Mouse (Mus musculus): ENCODE results near the gene Art1. TPM values are rescaled to one million over a fixed set of nuclear protein-coding genes. Genes with fewer than 3 reads are reported as not detected.

The Art1 gene
- total RNA-seq, 2 experiments from 2014 or later: not detected

DNA sequence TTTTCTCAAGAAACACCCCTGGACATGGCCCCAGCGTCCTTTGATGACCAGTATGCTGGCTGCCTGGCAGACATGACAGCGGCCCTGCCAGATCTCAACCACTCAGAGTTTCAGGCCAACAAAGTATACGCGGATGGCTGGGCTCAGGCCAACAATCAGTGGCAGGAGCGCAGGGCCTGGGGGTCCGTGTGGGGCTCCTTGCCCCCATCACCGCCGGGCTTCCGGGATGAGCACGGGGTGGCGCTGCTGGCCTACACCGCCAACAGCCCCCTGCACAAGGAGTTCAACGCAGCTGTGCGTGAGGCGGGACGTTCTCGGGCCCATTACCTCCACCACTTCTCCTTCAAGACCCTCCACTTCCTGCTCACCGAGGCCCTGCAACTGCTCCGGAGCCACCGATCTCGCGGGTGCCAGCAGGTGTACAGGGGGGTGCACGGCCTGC, 5.2 kb downstream of the Art1 start:
- 0 out of 2 replicates have a peak, but pooled peaks have one; percentile 18 for ATAC-seq (ENCODE audit: poor library complexity, severe bottlenecking)

DNA sequence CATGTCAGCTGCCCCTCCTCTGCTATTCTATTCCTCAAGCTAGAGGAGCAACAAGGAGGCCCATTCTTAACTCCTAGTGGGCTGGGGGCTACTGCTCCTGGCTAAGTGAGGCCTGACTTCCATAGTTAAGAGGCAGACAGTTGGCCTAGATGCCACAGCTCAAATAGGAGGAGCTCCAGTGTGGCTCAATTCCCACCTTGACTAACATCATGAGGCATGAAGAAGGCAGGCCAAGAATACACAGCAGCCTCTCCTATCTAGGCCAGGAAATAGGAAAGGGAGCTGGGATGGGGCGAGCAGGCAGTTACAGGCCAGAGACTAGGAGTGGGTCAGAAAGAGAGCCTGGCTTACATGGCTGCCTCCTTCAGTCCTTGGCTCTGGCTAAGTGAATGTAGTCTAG, 6.7 kb downstream of the Art1 start:
- ATAC-seq (ENCODE audit: poor library complexity, severe bottlenecking): no peak

DNA sequence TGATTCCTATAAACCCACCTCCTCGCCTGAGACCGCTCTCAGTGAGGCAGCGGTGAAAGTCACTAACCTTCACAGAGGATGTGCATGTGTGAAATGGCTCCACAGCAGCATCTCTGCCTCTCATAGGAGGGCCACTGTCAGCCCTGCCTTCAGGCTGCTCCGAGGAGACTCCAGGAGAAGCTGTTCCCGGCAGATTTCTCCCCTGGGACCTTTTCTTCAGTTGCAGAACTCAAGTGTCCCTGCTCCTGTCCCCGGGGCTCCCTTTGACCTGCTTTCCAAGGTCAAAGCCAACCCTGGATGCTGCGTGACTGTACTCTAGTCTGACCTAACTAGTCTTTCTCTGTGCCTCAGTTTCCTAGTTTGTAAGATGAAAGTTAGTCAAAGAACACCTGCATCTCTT, 7.6 kb downstream of the Art1 start, which contains the start of gene Art5:
Gene Art5 (minus strand): TSS at position 319 of the 400 bp plus-strand sequence.
- no peak for ATAC-seq (ENCODE audit: poor library complexity, severe bottlenecking)

DNA sequence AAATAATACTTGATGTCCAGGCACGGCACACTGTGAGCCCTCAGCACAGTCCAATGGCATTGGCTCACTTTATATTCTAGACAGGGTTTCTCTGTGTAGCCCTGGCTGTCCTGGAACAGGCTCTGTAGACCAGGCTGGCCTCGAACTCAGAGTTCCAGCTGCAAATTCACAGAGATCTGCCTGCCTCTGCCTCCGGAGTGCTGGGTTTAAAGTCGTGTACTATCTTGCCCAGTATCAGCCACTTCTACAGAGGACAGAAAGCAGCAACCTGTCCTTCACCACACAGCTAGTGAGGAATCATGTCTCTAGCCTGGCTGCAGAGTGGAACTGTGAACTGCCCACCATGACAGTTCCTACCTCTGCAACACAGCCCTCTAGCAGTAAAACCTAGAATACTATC, 8.2 kb downstream of the Art1 start:
- no peak for ATAC-seq (ENCODE audit: poor library complexity, severe bottlenecking)

- ATAC-seq (ENCODE audit: poor library complexity, severe bottlenecking): no peak
Measured at GRCm38 (mm10) chr7:102113151-102113729, 11.7 kb downstream of the Art1 start.

GRCm38 (mm10) chr7:102116579-102117331, 15.2 kb downstream of the Art1 start, which contains the start of gene Chrna10:
TSS of gene Chrna10 (minus strand) at chr7:102116828.
- ATAC-seq (ENCODE audit: poor library complexity, severe bottlenecking): no peak

- ATAC-seq (ENCODE audit: poor library complexity, severe bottlenecking): no peak
Measured at GRCm38 (mm10) chr7:102117382-102117781, 15.8 kb downstream of the Art1 start.

DNA sequence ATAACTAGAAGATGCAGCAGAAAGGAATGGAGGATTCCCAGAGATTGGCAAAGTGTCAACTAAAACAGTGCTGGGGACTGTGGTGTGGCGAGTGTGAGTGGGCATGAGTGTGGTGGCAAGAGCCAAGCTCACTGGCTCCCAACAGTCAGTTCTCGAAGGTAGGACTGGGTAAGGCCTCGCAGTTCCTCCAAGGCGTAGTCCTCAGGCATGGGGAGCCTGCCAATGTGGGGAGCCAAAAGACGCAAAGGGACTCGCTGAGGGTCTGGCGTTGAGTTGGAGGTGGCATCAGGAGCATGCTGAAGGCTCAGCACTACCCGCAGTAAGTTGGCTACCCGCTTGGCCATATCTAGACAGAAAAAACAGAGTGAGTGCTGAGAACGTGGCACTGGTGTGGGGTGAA, 18.8 kb downstream of the Art1 start:
- ATAC-seq (ENCODE audit: poor library complexity, severe bottlenecking): no peak

- ATAC-seq (ENCODE audit: poor library complexity, severe bottlenecking): no peak
Measured at GRCm38 (mm10) chr7:102132395-102132794, 30.9 kb downstream of the Art1 start.

DNA sequence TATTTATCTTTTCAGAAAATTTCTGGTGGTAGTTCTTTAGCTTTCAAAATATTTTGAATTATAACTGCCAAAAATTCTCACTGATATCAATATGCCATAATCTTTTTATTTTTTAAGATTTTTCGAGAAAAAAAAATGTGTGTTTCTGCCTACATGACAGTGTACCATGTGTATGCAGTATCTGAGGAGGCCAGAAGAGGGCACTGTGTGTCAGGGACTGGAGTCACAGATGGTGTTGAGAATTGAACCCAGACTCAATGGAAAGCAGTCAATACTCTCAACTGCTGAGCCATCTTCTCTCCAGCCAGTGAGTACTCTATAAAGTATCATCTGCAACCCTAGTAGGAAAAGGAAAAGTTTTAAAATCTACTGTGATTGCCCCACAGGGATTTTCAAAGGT, 35.9 kb downstream of the Art1 start:
- ATAC-seq (ENCODE audit: poor library complexity, severe bottlenecking): peak; percentile 62; the same call in 1 of the 2 replicates

GRCm38 (mm10) chr7:102137898-102138297, 36.4 kb downstream of the Art1 start:
- ATAC-seq (ENCODE audit: poor library complexity, severe bottlenecking): no peak

DNA sequence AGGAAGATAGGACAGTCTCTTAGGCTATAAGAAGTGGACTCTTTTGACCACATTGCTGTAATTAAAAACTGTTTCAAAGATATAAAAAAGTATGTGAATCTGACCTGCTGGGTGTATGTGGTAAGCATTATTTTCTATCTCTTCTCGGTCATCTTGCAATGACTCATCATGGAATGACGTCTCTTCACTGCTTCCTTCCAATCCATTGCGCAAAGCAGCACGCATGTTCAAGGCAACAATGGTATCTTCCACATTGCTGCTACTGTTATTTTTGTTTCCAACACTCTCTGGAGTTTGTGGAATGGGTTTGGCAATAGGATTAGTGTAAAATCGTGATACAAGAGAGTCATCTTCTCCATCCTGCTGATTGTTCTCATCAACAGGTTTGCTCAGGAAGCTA, 52.1 kb downstream of the Art1 start:
- ATAC-seq (ENCODE audit: poor library complexity, severe bottlenecking): no peak

Other genes starting within 250 kb of the Art1 start
- gene Folr2, start 244.5 kb upstream of the Art1 start, total RNA-seq (2015): 0.96 TPM in 1 of 2 replicates, not detected in the other
- not detected in 2 replicates for gene Folr2, start 244.5 kb upstream of the Art1 start, total RNA-seq (2017)
- 57.1 and 70.8 TPM in 2 replicates for gene Anapc15, start 238.0 kb upstream of the Art1 start, total RNA-seq (2015)
- gene Anapc15, start 238.0 kb upstream of the Art1 start, total RNA-seq (2017): 69.3 and 94.9 TPM in 2 replicates
- gene Folr1, start 231.0 kb upstream of the Art1 start, total RNA-seq (2015): 0.62 TPM in 1 of 2 replicates, not detected in the other
- 0.62 TPM in 1 of 2 replicates, not detected in the other for gene Folr1, start 231.0 kb upstream of the Art1 start, total RNA-seq (2017)
- 137 and 160 TPM in 2 replicates for gene Lamtor1, start 195.8 kb upstream of the Art1 start, total RNA-seq (2015)
- 127 and 128 TPM in 2 replicates for gene Lamtor1, start 195.8 kb upstream of the Art1 start, total RNA-seq (2017)
- 0.11 TPM in 1 of 2 replicates, not detected in the other for gene Tomt, start 195.4 kb upstream of the Art1 start, total RNA-seq (2015)
- 0.07 TPM in 1 of 2 replicates, not detected in the other for gene Tomt, start 195.4 kb upstream of the Art1 start, total RNA-seq (2017)
- 0.82 and 1.1 TPM in 2 replicates for gene Lrrc51, start 167.8 kb upstream of the Art1 start, total RNA-seq (2015)
- 0.70 TPM in 1 of 2 replicates, not detected in the other for gene Lrrc51, start 167.8 kb upstream of the Art1 start, total RNA-seq (2017)
- 71.4 and 82.2 TPM in 2 replicates for gene Numa1, start 167.6 kb upstream of the Art1 start, total RNA-seq (2015)
- gene Numa1, start 167.6 kb upstream of the Art1 start, total RNA-seq (2017): 122 and 139 TPM in 2 replicates
- 8.8 and 11.1 TPM in 2 replicates for gene Il18bp, start 83.1 kb upstream of the Art1 start, total RNA-seq (2015)
- 4.9 and 5.4 TPM in 2 replicates for gene Il18bp, start 83.1 kb upstream of the Art1 start, total RNA-seq (2017)
- gene Rnf121, start 36.3 kb upstream of the Art1 start, total RNA-seq (2015): 13.3 and 14.9 TPM in 2 replicates
- gene Rnf121, start 36.3 kb upstream of the Art1 start, total RNA-seq (2017): 10.5 and 11.0 TPM in 2 replicates
- gene Xndc1, start 36.2 kb upstream of the Art1 start, total RNA-seq (2015): 7.1 and 9.5 TPM in 2 replicates
- gene Xndc1, start 36.2 kb upstream of the Art1 start, total RNA-seq (2017): 13.0 and 15.4 TPM in 2 replicates
- 0.39 and 0.40 TPM in 2 replicates for gene Xntrpc, start 36.0 kb upstream of the Art1 start, total RNA-seq (2015)
- not detected in 2 replicates for gene Xntrpc, start 36.0 kb upstream of the Art1 start, total RNA-seq (2017)
- 0.41 TPM in 1 of 2 replicates, not detected in the other for gene Trpc2, start 18.6 kb upstream of the Art1 start, total RNA-seq (2015)
- gene Trpc2, start 18.6 kb upstream of the Art1 start, total RNA-seq (2017): 0.20 and 0.37 TPM in 2 replicates
- 0.20 TPM in 1 of 2 replicates, not detected in the other for gene Art5, start 7.7 kb downstream of the Art1 start, total RNA-seq (2015)
- gene Art5, start 7.7 kb downstream of the Art1 start, total RNA-seq (2017): not detected in 2 replicates
- gene Chrna10, start 15.1 kb downstream of the Art1 start, total RNA-seq (2015): not detected in 2 replicates
- not detected in 2 replicates for gene Chrna10, start 15.1 kb downstream of the Art1 start, total RNA-seq (2017)
- gene Nup98, start 108.4 kb downstream of the Art1 start, total RNA-seq (2015): 55.6 and 60.6 TPM in 2 replicates
- 39.4 and 43.7 TPM in 2 replicates for gene Nup98, start 108.4 kb downstream of the Art1 start, total RNA-seq (2017)
- gene Pgap2, start 108.5 kb downstream of the Art1 start, total RNA-seq (2015): 32.7 and 38.7 TPM in 2 replicates
- gene Pgap2, start 108.5 kb downstream of the Art1 start, total RNA-seq (2017): 19.7 and 20.0 TPM in 2 replicates
- 359 and 397 TPM in 2 replicates for gene Rhog, start 154.3 kb downstream of the Art1 start, total RNA-seq (2015)
- 89.0 and 112 TPM in 2 replicates for gene Rhog, start 154.3 kb downstream of the Art1 start, total RNA-seq (2017)
- 28.0 and 28.8 TPM in 2 replicates for gene Stim1, start 166.1 kb downstream of the Art1 start, total RNA-seq (2015)
- gene Stim1, start 166.1 kb downstream of the Art1 start, total RNA-seq (2017): 35.5 and 59.3 TPM in 2 replicates

Measured in megakaryocyte, adult 5-6 weeks (primary cell).